Mouse (Mus musculus) adrenal gland, adult 18-20 months (tissue): Measurements from ENCODE around the gene Olfr766-ps1. TPM values are rescaled to one million over a fixed set of nuclear protein-coding genes. Genes with fewer than 3 reads are reported as not detected.
"Not testable (repeated sequence)": the region's sequence is repeated elsewhere in the genome, so short reads cannot be mapped to it uniquely, and the experiment has no call there.

Source experiments
- DNase-seq, 2 experiments: peaks; one replicate each; pipeline ENCODE4 v3.0.0; 2021 to 2022; ENCODE audit warnings: low spot score in 2 of 2
- long read RNA-seq, 2 experiments: library from polyadenylated mRNA; stranded (forward); transcript quantifications; one replicate each; pipeline ENCODE4 v2.0.0; 2021
- total RNA-seq, 2 experiments: library from RNA; stranded (reverse); gene quantifications; 1 replicate in 1 of 2; 2 replicates in 1 of 2; pipeline ENCODE4 v1.2.3; 2021

The Olfr766-ps1 gene
- total RNA-seq: not detected
- long read RNA-seq, experiment 1: 0 reads
- long read RNA-seq, experiment 2: 0 reads

DNA sequence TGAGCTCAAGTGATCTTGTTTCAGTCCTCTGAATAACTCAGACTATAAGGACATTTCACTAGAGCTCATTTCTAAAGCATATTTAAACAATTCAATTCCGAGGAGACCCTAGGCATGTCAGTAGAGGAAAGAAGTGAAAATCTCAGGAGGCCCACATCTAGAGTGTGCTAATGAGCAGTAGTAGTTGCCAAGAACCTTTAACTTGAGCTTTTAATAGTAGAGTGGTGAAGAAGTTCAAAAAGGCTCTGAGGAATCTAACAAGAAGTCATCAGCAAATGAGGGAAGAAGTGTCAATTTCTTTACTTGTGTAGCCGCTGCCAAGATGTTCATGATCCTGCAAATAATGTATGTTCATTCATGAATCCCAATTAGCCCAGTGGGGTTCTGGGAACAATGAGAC is at the start of gene Olfr766-ps1:
TSS of gene Olfr766-ps1 (minus strand) at position 101 of the 400 bp plus-strand sequence.
- no peak for DNase-seq

DNA sequence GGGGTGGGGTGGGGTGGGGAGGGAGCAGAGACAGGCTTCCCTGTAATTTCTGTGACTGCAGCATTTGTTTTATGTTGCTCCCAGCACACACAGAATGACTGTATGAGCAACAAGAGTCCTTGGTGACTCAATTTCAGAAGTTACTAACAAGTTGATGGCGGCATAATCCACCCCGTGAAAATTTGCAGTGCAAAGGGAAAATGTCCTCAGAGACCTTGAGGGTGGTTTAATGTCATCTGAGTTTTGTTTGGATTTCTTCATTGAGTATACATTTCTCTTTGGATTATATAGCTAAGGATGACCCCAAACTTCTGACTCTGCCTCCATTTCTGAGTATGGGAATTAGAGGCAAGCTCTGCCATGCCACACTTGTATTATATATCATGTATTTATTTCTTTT is 49.0 kb upstream of the Olfr766-ps1 start, which contains the start of gene Olfr769:
TSS of gene Olfr769 (minus strand) at position 101 of the 400 bp plus-strand sequence.
- DNase-seq: no peak

DNA sequence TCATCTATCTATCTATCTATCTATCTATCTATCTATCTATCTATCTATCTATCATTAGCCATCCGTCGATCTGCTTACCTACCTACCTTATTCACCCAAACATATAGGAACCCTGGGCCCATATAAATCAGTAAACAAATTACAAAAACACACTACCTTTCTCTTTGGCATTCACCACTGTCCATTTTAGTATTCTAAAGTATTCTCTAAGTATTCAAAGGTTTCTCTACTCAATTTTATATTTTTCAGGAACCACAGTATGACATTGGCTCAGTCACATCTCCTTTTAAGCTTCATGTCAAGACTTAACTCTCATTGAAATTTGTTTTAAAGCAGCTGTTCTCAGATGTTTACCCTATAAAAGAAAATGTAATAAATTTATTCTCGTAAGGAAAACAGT is 46.4 kb upstream of the Olfr766-ps1 start:
- DNase-seq: no peak

DNA sequence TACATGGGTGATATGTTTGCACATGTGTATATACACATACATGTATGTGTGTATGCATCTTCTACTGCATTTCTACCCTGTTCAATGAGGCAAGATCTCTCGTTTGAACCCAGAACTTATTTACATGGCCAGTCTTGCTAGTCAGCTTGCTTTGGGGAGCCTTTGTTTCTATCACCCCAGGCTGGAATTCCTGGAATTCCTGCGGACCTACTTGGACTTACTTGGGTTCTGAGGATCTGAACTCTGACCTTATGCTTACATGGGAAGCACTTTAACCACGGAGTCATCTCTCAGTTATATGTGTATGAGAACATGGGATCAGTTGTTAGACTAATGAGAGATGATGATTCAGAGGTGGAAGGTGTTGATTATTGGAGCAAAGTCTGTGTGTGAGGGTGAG is 32.5 kb upstream of the Olfr766-ps1 start:
- no peak for DNase-seq

DNA sequence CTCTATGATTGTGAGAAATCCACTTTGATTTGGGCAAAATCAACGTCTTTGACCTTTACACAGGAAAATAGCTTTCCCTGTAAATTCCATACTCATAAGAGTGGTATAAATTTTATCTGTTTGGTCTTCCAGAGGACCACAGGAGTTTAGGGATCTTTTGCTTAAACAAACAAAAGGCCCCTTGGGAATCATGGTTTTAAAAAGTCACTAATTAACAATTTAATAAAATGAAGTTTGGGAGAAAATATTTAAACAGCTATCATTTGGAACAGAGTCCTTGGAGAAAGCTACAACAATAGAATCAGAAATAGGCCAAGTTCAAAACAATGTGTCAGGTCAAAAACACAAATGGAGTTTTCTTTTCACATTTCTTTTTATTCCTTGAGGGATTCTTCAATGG is 30.5 kb upstream of the Olfr766-ps1 start, which contains the start of gene Olfr768:
TSS of gene Olfr768 (minus strand) at position 101 of the 400 bp plus-strand sequence.
- no peak for DNase-seq

DNA sequence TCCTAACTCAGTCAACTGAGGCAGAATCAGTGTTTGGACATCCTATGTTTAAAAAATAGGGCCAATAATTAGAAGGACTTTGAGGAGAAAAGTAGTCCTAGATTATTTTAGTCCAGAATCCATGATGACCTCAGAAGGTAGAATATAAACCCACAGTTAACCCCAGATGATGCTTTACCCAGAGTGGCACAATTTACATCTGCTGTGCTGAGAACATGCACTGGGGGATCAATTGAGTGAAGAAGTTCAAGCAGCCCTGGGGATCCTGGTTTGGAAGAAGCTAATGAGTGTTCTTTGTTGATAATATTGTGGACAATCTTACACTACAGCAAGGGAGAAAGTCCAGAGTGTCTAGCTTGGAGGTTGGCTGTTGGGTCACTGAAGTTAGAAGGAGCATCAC is 14.0 kb upstream of the Olfr766-ps1 start, which contains the start of gene Olfr767:
TSS of gene Olfr767 (minus strand) at position 101 of the 400 bp plus-strand sequence.
- DNase-seq: not testable (repeated sequence)

DNA sequence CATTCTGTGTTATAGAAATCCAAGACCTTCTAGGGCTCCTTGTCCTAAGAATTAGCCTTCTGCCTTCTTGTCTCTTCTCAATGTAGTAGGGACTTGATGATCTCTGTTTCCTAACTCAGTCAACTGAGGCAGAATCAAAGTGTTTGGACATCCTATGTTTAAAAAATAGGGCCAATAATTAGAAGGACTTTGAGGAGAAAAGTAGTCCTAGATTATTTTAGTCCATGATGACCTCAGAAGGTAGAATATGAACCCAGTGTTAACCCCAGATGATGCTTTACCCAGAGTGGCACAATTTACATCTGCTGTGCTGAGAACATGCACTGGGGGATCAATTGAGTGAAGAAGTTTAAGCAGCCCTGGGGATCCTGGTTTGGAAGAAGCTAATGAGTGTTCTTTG is 18.9 kb downstream of the Olfr766-ps1 start, which contains the start of gene Olfr765:
TSS of gene Olfr765 (minus strand) at position 101 of the 400 bp plus-strand sequence.
- DNase-seq: not testable (repeated sequence)

DNA sequence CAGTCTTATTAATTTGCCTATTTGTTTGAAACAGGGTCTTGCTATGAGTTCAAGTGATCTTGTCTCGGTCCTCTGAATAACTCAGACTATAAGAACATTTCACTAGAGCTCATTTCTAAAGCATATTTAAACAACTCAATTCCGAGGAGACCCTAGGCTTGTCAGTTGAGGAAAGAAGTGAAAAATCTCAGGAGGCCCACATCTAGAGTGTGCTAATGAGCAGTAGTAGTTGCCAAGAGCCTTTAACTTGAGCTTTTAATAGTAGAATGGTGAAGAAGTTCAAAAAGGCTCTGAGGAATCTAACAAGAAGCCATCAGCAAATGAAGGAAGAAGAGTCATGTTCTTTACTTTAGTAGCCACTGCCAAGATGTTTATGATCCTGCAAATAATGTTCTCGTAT is 29.0 kb downstream of the Olfr766-ps1 start, which contains the start of gene Olfr764-ps1:
TSS of gene Olfr764-ps1 (minus strand) at position 101 of the 400 bp plus-strand sequence.
- DNase-seq: no peak

DNA sequence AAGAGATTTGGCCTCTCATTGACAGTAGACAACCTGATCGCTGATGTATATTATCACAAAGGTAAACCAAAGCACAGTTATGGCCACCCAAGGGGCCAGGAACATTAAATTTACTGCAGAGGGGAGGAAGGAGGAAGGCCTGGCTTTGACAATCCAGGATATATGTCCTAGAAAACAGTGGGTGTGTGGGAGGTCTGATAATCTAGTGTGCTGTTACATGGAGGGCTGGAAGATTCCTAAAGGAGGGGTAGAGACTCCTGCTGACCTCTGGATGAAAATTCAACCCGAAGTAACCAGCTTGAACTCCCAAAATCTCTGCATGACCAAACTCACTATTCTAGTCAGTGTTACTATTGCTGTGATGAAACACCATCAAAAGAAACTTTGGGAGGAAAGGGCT is 40.4 kb downstream of the Olfr766-ps1 start:
- no peak for DNase-seq

DNA sequence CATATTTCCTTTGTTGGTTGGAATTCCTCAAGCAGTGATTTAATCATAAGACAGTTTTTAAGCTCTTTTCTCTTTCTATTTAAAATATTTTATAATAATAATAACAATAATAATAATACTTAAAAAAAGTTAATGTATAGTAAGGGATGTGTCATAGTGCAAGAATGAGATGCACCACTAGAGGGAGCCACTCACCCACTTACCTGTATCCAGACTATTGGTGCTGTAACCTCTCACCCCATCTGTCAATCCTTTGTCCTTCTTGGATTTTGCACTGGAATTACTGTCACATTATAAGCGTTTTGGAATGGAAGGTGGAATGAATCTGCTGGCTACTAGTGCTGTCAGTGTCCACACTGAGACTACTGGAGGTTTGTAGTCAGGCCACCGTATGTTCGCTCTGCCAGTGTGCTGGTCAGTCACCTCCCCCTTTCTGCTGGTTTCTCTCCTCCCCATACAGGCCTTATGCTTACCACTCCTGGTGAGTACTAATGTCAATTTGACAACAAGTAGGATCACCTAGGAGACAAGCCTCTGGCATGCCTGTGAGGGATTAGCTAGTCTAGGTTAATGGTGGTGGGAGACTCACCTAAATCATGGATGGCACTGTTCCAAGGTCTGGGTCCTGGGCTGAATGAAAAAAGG is 42.6 kb downstream of the Olfr766-ps1 start:
- peak; percentile 24 to 27 for DNase-seq

DNA sequence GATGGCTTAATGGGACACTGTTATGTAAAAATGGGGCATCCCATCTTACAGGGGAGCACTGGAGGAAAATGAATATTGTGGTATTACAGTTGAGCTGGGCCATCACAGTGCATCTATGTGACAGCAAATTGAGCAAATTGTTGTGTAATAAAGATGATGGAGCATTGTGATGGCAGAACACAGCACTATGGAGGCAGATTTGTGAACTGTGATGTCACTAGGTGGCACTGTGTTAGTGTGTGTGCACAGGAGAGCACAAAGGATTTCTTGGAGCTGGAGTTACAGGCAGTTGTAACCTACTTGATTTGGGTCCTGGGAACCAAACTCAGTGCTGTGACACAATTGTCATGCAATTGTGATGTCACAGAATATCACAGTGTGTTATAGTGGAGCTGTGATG is 45.5 kb downstream of the Olfr766-ps1 start:
- no peak for DNase-seq

DNA sequence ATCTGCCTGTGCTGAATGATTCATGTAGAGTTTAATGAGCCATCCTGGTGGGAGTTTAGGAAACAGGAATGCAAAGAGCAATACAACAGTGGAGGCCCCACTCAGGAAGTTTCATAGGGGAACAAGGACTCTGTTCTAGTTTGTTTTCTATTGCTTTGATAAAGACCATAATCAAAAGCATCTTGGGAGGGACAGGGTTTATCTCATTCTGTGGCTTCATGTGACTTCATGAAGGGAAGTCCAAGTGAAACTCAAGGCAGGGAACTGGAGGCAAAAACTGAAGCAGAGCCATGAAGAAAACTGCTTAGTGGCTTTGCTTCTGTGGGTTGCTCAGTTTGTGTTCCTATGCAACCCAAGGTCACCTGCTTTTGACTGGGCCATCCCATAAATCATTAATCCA is 54.3 kb downstream of the Olfr766-ps1 start:
- no peak for DNase-seq

Other genes starting within 250 kb of the Olfr766-ps1 start
- 10 to 100 TPM; 45.2 to 52.3 TPM for gene Ormdl2, start 247.3 kb downstream of the Olfr766-ps1 start, total RNA-seq
- gene Gdf11, start 177.3 kb downstream of the Olfr766-ps1 start, total RNA-seq: 1 to 10 TPM; 1.4 to 1.9 TPM
- gene Cd63, start 168.0 kb downstream of the Olfr766-ps1 start, total RNA-seq: 100 to 1,000 TPM; 288 to 358 TPM
- 10 to 100 TPM in 1 of 2 experiments, 1 to 10 TPM in 1; 9.8 to 11.8 TPM for gene Rdh5, start 146.1 kb downstream of the Olfr766-ps1 start, total RNA-seq
- gene Bloc1s1, start 144.9 kb downstream of the Olfr766-ps1 start, total RNA-seq: 100 to 1,000 TPM; 177 to 191 TPM
- gene Itga7, start 135.2 kb downstream of the Olfr766-ps1 start, total RNA-seq: 10 to 100 TPM; 10.7 to 25.7 TPM
- gene Mettl7b, start 108.0 kb downstream of the Olfr766-ps1 start, total RNA-seq: under 1 TPM; 0.32 to 0.33 TPM
- not detected for gene Olfr9, start 79.5 kb downstream of the Olfr766-ps1 start, total RNA-seq
- not detected for gene Olfr763, start 58.2 kb downstream of the Olfr766-ps1 start, total RNA-seq
- gene Olfr764-ps1, start 29.1 kb downstream of the Olfr766-ps1 start, total RNA-seq: not detected
- not detected for gene Olfr765, start 19.0 kb downstream of the Olfr766-ps1 start, total RNA-seq
- not detected for gene Olfr767, start 13.9 kb upstream of the Olfr766-ps1 start, total RNA-seq
- gene Olfr768, start 30.4 kb upstream of the Olfr766-ps1 start, total RNA-seq: not detected
- gene Olfr769, start 48.9 kb upstream of the Olfr766-ps1 start, total RNA-seq: not detected
- not detected for gene Olfr770, start 70.0 kb upstream of the Olfr766-ps1 start, total RNA-seq
- gene Olfr771, start 95.8 kb upstream of the Olfr766-ps1 start, total RNA-seq: not detected
- not detected for gene Olfr772, start 108.9 kb upstream of the Olfr766-ps1 start, total RNA-seq
- gene Olfr773, start 118.4 kb upstream of the Olfr766-ps1 start, total RNA-seq: not detected
- gene Olfr774, start 167.2 kb upstream of the Olfr766-ps1 start, total RNA-seq: not detected
- gene Olfr775, start 179.4 kb upstream of the Olfr766-ps1 start, total RNA-seq: not detected
- gene Olfr776, start 190.2 kb upstream of the Olfr766-ps1 start, total RNA-seq: not detected
- not detected for gene Olfr777, start 202.5 kb upstream of the Olfr766-ps1 start, total RNA-seq
- not detected for gene Olfr780, start 249.1 kb upstream of the Olfr766-ps1 start, total RNA-seq